Mouse (Mus musculus): Measurements from ENCODE around the gene Odf3l1. TPM values are rescaled to one million over a fixed set of nuclear protein-coding genes. Genes with fewer than 3 reads are reported as not detected.

Odf3l1 gene
- polyA plus RNA-seq, 1 experiment from 2014 or later, result not detected

- WGBS, result 93% methylated on average over 16 of the region's 16 CpGs
- no peaks in the 10 kb centered on the region for H3K36me3 ChIP-seq (ENCODE audit: control insufficient read depth, insufficient read depth, low read length)
- DNase-seq (ENCODE audit: low spot score), result no peak
- no peak overlapping the region for H3K9ac ChIP-seq (ENCODE audit: low read length)
- no peak overlapping the region for H3K27ac ChIP-seq (ENCODE audit: low read depth, low read length)
- no peak for ATAC-seq (replicated peaks; ENCODE audit: low FRiP score)
- H3K9me3 ChIP-seq (ENCODE audit: control insufficient read depth, low read length), result no peaks in the 10 kb centered on the region
- no peak overlapping the region for H3K4me3 ChIP-seq (ENCODE audit: low read depth, low read length)
- H3K4me2 ChIP-seq (ENCODE audit: low read depth, low read length, severe bottlenecking), result no peak overlapping the region
- H3K4me1 ChIP-seq (replicated peaks; ENCODE audit: control insufficient read depth, insufficient read depth, low read length), result 0 out of 2 replicates have a peak, but pooled peaks cover 4% of the 10 kb centered on the region
- H3K27me3 ChIP-seq (ENCODE audit: control insufficient read depth, insufficient read depth, low read length), result no peaks in the 10 kb centered on the region; the same call in 1 of the 2 replicates
These were observed 23.1 kb upstream of the Odf3l1 start for GRCm38 (mm10) chr9:56887581-56887980.

- 93% methylated on average over 15 of the region's 15 CpGs for WGBS
- 0 out of 2 replicates have a peak, but pooled peaks cover under 1% of the 10 kb centered on the region for H3K4me1 ChIP-seq (replicated peaks; ENCODE audit: control insufficient read depth, insufficient read depth, low read length)
- H3K9me3 ChIP-seq (ENCODE audit: control insufficient read depth, low read length), result no peaks in the 10 kb centered on the region
- DNase-seq (ENCODE audit: low spot score) (no peak), ATAC-seq (replicated peaks; ENCODE audit: low FRiP score) (no peak)
- no peak overlapping the region for H3K9ac ChIP-seq (ENCODE audit: low read length)
- no peaks in the 10 kb centered on the region for H3K36me3 ChIP-seq (ENCODE audit: control insufficient read depth, insufficient read depth, low read length)
- H3K27me3 ChIP-seq (ENCODE audit: control insufficient read depth, insufficient read depth, low read length), result no peaks in the 10 kb centered on the region
- H3K4me2 ChIP-seq (ENCODE audit: low read depth, low read length, severe bottlenecking), result no peak overlapping the region
- H3K27ac ChIP-seq (ENCODE audit: low read depth, low read length), result no peak overlapping the region
- H3K4me3 ChIP-seq (ENCODE audit: low read depth, low read length), result no peak overlapping the region
These were observed 22.1 kb upstream of the Odf3l1 start for GRCm38 (mm10) chr9:56886601-56887000.

- H3K27me3 ChIP-seq (ENCODE audit: control insufficient read depth, insufficient read depth, low read length), result no peaks in the 10 kb centered on the region
- no peak overlapping the region for H3K27ac ChIP-seq (ENCODE audit: low read depth, low read length)
- no peak overlapping the region for H3K4me2 ChIP-seq (ENCODE audit: low read depth, low read length, severe bottlenecking)
- no peak overlapping the region for H3K9ac ChIP-seq (ENCODE audit: low read length)
- no peaks in the 10 kb centered on the region for H3K36me3 ChIP-seq (ENCODE audit: control insufficient read depth, insufficient read depth, low read length)
- DNase-seq (ENCODE audit: low spot score) (peak; percentile 75), ATAC-seq (replicated peaks; ENCODE audit: low FRiP score) (no peak)
- H3K4me1 ChIP-seq (replicated peaks; ENCODE audit: control insufficient read depth, insufficient read depth, low read length), result no peaks in the 10 kb centered on the region
- 63% methylated on average over 13 of the region's 13 CpGs for WGBS
- no peak overlapping the region for H3K4me3 ChIP-seq (ENCODE audit: low read depth, low read length)
- H3K9me3 ChIP-seq (ENCODE audit: control insufficient read depth, low read length), result no peaks in the 10 kb centered on the region
These were observed 21.6 kb upstream of the Odf3l1 start for GRCm38 (mm10) chr9:56886113-56886512.

- no peaks in the 10 kb centered on the region for H3K36me3 ChIP-seq (ENCODE audit: control insufficient read depth, insufficient read depth, low read length)
- no peaks in the 10 kb centered on the region for H3K27me3 ChIP-seq (ENCODE audit: control insufficient read depth, insufficient read depth, low read length)
- no peaks in the 10 kb centered on the region for H3K4me1 ChIP-seq (replicated peaks; ENCODE audit: control insufficient read depth, insufficient read depth, low read length)
- H3K4me3 ChIP-seq (ENCODE audit: low read depth, low read length), result no peak overlapping the region
- no peak for DNase-seq (ENCODE audit: low spot score)
- ATAC-seq (replicated peaks; ENCODE audit: low FRiP score), result no peak
- H3K27ac ChIP-seq (ENCODE audit: low read depth, low read length), result no peak overlapping the region
- H3K9me3 ChIP-seq (ENCODE audit: control insufficient read depth, low read length), result no peaks in the 10 kb centered on the region
- H3K4me2 ChIP-seq (ENCODE audit: low read depth, low read length, severe bottlenecking), result no peak overlapping the region
- H3K9ac ChIP-seq (ENCODE audit: low read length), result no peak overlapping the region
- 87% methylated on average over 4 of the region's 4 CpGs for WGBS
These were observed 19.8 kb upstream of the Odf3l1 start for GRCm38 (mm10) chr9:56884328-56884727.

GRCm38 (mm10) chr9:56883470-56883869, 19.0 kb upstream of the Odf3l1 start:
- no peak overlapping the region for H3K27ac ChIP-seq (ENCODE audit: low read depth, low read length)
- no peaks in the 10 kb centered on the region for H3K27me3 ChIP-seq (ENCODE audit: control insufficient read depth, insufficient read depth, low read length)
- no peaks in the 10 kb centered on the region for H3K36me3 ChIP-seq (ENCODE audit: control insufficient read depth, insufficient read depth, low read length)
- ATAC-seq (replicated peaks; ENCODE audit: low FRiP score) (no peak), DNase-seq (ENCODE audit: low spot score) (no peak)
- H3K9ac ChIP-seq (ENCODE audit: low read length), result no peak overlapping the region
- no peaks in the 10 kb centered on the region for H3K9me3 ChIP-seq (ENCODE audit: control insufficient read depth, low read length)
- no peaks in the 10 kb centered on the region for H3K4me1 ChIP-seq (replicated peaks; ENCODE audit: control insufficient read depth, insufficient read depth, low read length)
- no peak overlapping the region for H3K4me3 ChIP-seq (ENCODE audit: low read depth, low read length)
- H3K4me2 ChIP-seq (ENCODE audit: low read depth, low read length, severe bottlenecking), result no peak overlapping the region
- WGBS, result 84% methylated on average over 7 of the region's 7 CpGs

- Histone ChIP-seq H3K4me1 (replicated peaks; ENCODE audit: control insufficient read depth, insufficient read depth, low read length) (no peaks in the 10 kb centered on the region), H3K9me3 (ENCODE audit: control insufficient read depth, low read length) (no peaks in the 10 kb centered on the region), H3K4me2 (ENCODE audit: low read depth, low read length, severe bottlenecking) (no peak overlapping the region), H3K9ac (ENCODE audit: low read length) (no peak overlapping the region), H3K36me3 (ENCODE audit: control insufficient read depth, insufficient read depth, low read length) (no peaks in the 10 kb centered on the region), H3K27me3 (ENCODE audit: control insufficient read depth, insufficient read depth, low read length) (no peaks in the 10 kb centered on the region), H3K4me3 (ENCODE audit: low read depth, low read length) (no peak overlapping the region), H3K27ac (ENCODE audit: low read depth, low read length) (no peak overlapping the region)
- DNase-seq (ENCODE audit: low spot score) (no peak), ATAC-seq (replicated peaks; ENCODE audit: low FRiP score) (no peak)
- WGBS, result 83% methylated on average over 12 of the region's 12 CpGs
These were observed 18.3 kb upstream of the Odf3l1 start for GRCm38 (mm10) chr9:56882818-56883217.

GRCm38 (mm10) chr9:56882283-56882682, 17.8 kb upstream of the Odf3l1 start:
- H3K27ac ChIP-seq (ENCODE audit: low read depth, low read length), result no peak overlapping the region
- DNase-seq (ENCODE audit: low spot score) (no peak), ATAC-seq (replicated peaks; ENCODE audit: low FRiP score) (no peak)
- no peaks in the 10 kb centered on the region for H3K36me3 ChIP-seq (ENCODE audit: control insufficient read depth, insufficient read depth, low read length)
- no peaks in the 10 kb centered on the region for H3K9me3 ChIP-seq (ENCODE audit: control insufficient read depth, low read length)
- no peak overlapping the region for H3K4me3 ChIP-seq (ENCODE audit: low read depth, low read length)
- H3K4me2 ChIP-seq (ENCODE audit: low read depth, low read length, severe bottlenecking), result no peak overlapping the region
- H3K27me3 ChIP-seq (ENCODE audit: control insufficient read depth, insufficient read depth, low read length), result no peaks in the 10 kb centered on the region
- no peaks in the 10 kb centered on the region for H3K4me1 ChIP-seq (replicated peaks; ENCODE audit: control insufficient read depth, insufficient read depth, low read length)
- 70% methylated on average over 4 of the region's 4 CpGs for WGBS
- H3K9ac ChIP-seq (ENCODE audit: low read length), result no peak overlapping the region

GRCm38 (mm10) chr9:56881539-56882082, 17.1 kb upstream of the Odf3l1 start:
- 95% methylated on average over 3 of the region's 3 CpGs for WGBS
- H3K9ac ChIP-seq (ENCODE audit: low read length), result no peak overlapping the region
- H3K27me3 ChIP-seq (ENCODE audit: control insufficient read depth, insufficient read depth, low read length), result no peaks in the 10 kb centered on the region
- no peak overlapping the region for H3K4me3 ChIP-seq (ENCODE audit: low read depth, low read length)
- H3K36me3 ChIP-seq (ENCODE audit: control insufficient read depth, insufficient read depth, low read length), result no peaks in the 10 kb centered on the region
- no peak overlapping the region for H3K27ac ChIP-seq (ENCODE audit: low read depth, low read length)
- no peak overlapping the region for H3K4me2 ChIP-seq (ENCODE audit: low read depth, low read length, severe bottlenecking)
- H3K9me3 ChIP-seq (ENCODE audit: control insufficient read depth, low read length), result no peaks in the 10 kb centered on the region
- ATAC-seq (replicated peaks; ENCODE audit: low FRiP score) (no peak), DNase-seq (ENCODE audit: low spot score) (no peak)
- H3K4me1 ChIP-seq (replicated peaks; ENCODE audit: control insufficient read depth, insufficient read depth, low read length), result no peaks in the 10 kb centered on the region

- Histone ChIP-seq H3K27ac (ENCODE audit: low read depth, low read length) (no peak overlapping the region), H3K9ac (ENCODE audit: low read length) (no peak overlapping the region)
- no peak for DNase-seq (ENCODE audit: low spot score)
These were observed 16.3 kb upstream of the Odf3l1 start for GRCm38 (mm10) chr9:56880790-56881189.

More at GRCm38 (mm10) chr9:56880790-56881189, 16.3 kb upstream of the Odf3l1 start:
- no peak for ATAC-seq (replicated peaks; ENCODE audit: low FRiP score)
- WGBS, result 67% methylated on average over 9 of the region's 9 CpGs
- H3K36me3 ChIP-seq (ENCODE audit: control insufficient read depth, insufficient read depth, low read length), result no peaks in the 10 kb centered on the region
- no peaks in the 10 kb centered on the region for H3K27me3 ChIP-seq (ENCODE audit: control insufficient read depth, insufficient read depth, low read length)
- H3K4me3 ChIP-seq (ENCODE audit: low read depth, low read length), result no peak overlapping the region
- no peaks in the 10 kb centered on the region for H3K9me3 ChIP-seq (ENCODE audit: control insufficient read depth, low read length)
- H3K4me2 ChIP-seq (ENCODE audit: low read depth, low read length, severe bottlenecking), result no peak overlapping the region
- no peaks in the 10 kb centered on the region for H3K4me1 ChIP-seq (replicated peaks; ENCODE audit: control insufficient read depth, insufficient read depth, low read length)
